Mouse (Mus musculus): ENCODE data around the gene Nek10.
"Not testable (repeated sequence)": the region's sequence is repeated elsewhere in the genome, so short reads cannot be mapped to it uniquely, and the experiment has no call there.

Nek10 gene

DNA sequence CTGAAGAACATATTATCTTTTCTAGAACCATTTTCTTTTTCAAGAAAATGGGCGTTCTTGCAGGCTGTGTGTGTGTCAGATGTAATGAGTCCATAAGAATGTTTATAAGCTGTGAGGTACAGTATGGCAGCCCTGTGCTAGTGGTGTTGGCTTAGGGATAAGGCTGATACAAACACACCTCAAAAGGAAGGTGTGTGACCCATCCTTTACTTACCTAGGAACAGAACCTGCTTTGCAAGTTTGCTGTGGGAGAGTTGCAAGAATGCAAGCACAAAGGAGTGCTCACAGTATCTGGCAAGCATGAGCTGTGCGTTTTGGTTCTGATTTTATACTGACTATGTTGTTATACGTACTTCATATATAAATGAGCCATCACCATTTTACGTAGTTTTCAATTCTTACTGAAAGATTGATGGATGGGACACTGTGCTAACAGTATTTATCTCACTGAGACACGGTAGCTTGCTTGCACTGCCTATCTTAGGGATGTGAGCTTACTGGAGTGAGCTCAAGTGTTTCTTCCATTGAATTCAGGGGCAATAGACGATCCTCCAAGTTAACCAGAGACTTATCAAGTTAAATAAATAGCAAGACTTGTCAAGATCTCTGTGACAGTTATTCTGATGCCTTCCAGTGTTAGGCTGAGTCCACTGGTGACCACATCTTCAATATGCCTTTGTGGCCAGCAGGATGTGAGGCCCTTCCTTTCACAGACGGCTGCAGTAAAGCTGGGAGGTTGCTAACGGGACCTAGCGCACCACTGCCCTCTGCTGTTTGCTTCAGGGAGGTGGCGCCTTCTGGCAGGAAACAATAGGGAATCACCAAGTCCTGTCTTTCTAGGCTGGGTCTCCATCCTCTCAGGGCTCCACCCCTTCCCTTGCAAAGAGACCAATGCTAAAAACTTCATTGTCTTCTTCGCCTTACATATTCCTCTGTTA is 181.8 kb downstream of the Nek10 start:
- DNase-seq (ENCODE audit: low spot score in 2 of 2): peak; percentile 3 to 35

DNA sequence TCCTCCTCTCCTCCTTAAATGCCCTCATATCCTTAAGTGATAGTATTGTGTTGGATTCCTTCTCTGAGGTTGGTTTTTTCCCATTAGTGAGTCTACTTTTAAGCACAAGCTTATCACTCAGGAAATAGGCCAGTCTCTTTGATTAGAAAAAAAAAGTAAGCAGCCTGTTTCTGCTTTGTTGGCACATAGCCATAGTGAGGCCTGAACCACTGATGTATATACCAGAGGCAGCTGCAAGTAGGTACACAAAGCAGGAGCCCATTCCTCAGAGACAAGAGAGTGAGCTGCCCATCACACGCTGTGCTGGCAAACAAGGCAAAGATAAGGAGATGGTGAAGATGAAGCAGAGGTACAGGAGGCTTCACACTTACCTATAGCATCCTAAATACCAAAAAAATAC is 184.2 kb downstream of the Nek10 start:
- DNase-seq (ENCODE audit: low spot score in 2 of 2): no peak

DNA sequence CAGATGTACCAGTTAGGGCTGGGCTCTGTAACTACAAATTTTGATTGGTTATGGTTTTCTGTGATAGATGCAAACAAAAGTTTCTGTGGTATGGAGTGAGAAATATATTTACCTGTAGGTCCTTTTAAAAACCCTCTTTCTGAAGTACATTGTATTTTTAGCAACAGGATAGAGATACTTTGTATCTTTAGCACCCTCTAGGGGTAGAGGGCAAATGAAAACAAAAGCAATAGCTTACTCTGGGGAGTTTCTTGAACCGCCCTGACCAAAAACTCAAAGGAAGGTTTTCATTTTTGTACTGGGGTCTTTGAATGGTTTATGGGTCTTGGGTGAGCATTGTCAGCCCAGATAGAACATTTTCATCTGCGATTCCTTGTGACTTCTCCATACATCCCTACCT is 188.4 kb downstream of the Nek10 start:
- no peak for DNase-seq (ENCODE audit: low spot score in 2 of 2)

DNA sequence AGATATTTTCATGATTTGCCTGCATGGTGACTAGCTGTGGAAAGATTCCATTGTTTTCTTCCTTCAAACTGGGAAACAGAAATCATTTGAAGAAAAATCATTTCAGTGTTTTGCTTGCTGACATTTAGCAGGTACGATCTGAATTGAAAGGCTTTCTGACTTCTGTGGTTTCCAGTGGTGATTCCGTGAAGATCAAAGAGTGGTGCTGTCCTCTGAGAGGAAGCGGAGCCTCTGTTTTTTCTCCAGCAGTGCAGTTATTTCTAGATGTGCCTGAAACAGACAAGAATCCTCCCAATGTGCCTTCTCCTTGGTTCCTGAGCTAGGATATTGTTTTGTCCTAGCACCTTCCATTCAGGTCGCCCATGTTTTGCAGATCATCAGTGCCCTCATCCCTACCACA is 208.2 kb downstream of the Nek10 start:
- no peak for DNase-seq (ENCODE audit: low spot score in 2 of 2)

DNA sequence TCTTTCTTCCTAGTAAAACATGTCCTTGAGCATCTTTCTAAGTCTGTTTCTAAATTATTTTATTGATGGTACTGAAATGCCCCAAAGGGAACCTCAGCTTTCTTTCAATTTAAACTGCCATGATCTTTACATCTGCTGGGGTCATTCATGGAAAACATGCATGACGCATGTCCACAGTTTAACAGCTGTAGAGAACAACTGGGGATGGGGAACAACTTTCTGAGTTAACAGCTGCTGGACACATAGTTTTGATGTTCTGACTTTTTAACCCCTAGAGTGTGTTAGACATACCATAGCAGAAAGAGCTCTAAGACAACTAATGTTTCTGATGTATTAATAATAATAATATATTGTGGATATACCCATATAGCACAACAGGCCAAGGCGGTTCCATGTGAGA is 211.6 kb downstream of the Nek10 start:
- no peak for DNase-seq (ENCODE audit: low spot score in 2 of 2)

DNA sequence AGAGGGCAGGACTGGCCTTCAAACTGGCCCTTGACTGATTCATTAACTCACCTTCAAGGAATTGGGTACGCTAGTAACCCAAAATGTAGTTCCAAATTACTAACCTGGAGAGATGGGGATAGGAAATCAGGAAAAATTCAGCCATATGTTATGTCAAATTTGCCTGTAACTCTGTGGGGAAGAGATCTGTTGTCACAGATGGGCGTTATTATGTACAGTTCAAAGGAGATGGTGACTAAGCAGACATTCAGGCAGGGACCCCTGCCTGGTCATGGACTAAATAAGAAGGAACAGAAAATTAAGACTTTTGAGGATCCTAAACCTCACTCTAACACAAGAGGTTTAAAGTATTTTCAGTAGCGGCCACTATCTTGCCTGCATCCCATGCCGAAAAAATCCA is 227.4 kb downstream of the Nek10 start:
- DNase-seq (ENCODE audit: low spot score in 2 of 2): not testable (repeated sequence)

DNA sequence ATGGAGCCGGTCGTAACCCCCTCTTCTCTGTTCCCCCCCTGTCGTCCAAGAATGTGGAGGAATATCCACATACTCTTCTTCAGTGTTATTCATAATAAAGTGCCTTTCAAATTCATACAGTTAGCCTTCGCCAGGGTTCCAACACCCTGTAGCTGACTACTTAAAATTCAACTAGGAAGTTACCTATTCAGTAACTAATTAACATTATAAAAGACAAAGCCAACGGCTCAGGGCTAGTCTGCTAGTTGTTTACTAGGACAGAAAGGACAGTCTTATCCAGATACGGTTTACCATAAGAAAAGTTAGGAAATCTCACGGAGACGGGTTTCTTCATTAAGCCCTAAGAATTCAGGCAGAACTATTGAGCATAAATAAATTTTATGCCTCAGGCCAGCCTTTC is 231.4 kb downstream of the Nek10 start:
- DNase-seq (ENCODE audit: low spot score in 2 of 2): not testable (repeated sequence)

DNA sequence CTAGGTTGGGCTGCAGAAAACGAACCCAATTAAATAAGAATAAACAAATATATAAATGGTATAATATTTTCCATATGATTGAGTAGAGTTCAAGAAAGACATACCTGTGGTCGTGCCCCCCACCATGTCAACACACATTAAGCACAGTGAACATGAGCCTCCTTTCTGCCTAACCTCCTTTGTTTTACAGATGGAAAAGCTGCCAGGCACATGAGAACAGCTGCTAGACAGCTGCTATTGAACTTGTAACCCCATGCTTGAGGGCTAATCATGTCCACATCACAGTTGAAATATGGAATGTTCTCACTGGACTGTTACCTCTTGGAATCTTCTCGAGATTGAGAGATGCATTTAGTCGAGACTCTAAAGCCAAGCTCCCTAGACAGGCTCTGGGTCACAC is 245.0 kb downstream of the Nek10 start:
- no peak for DNase-seq (ENCODE audit: low spot score in 2 of 2)

DNA sequence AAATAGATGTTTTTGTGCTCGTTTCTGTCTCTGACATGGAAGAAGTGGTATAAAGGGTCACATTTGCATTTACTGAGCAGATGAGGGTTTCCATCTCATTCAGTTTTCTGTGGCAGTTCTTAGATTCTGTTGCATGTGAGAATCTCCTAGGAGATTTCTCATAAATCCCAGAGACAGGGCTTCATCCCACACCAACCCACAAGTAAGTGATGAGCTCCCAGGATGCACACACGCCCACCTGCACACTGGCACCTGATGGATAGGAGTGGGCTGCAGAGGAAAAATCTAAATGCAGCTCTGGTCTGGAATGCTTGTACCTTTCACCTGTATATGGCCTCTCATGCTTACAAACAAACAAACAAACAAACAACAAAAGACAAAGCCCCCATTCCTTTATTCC is 258.3 kb downstream of the Nek10 start:
- DNase-seq (ENCODE audit: low spot score in 2 of 2): no peak

Data from natural killer cell, adult 2 months (primary cell).